Mouse (Mus musculus): ENCODE results near the gene Psmc1. TPM values are rescaled to one million over a fixed set of nuclear protein-coding genes. Genes with fewer than 3 reads are reported as not detected.

The Psmc1 gene
- 100 to 1,000 TPM; 141 to 147 TPM for total RNA-seq (2021)

GRCm38 (mm10) chr12:100109986-100110696, at the start of gene Psmc1:
TSS of gene Psmc1 (plus strand) at chr12:100110154.
- DNase-seq: peak; percentile 87 to 91
- intact Hi-C loops (cut with DNase I): loop anchor here (5.0 kb wide), 1 partner anchor 143 kb away; no protein-coding TSS in a partner anchor

- intact Hi-C loops (cut with DNase I): no loop called here
- no peak for DNase-seq
Observed at GRCm38 (mm10) chr12:100061071-100061470, 48.9 kb upstream of the Psmc1 start.

GRCm38 (mm10) chr12:100061826-100062225, 48.1 kb upstream of the Psmc1 start:
- intact Hi-C loops (cut with DNase I): no loop called here
- DNase-seq: peak in 1 of 2 experiments; percentile 19

- no peak for DNase-seq
Observed at GRCm38 (mm10) chr12:100062584-100062983, 47.4 kb upstream of the Psmc1 start.

GRCm38 (mm10) chr12:100065109-100065508, 44.8 kb upstream of the Psmc1 start:
- intact Hi-C loops (cut with DNase I): no loop called here
- no peak for DNase-seq

More at GRCm38 (mm10) chr12:100062584-100062983, 47.4 kb upstream of the Psmc1 start:
- intact Hi-C loops (cut with DNase I): no loop called here

GRCm38 (mm10) chr12:100067477-100067876, 42.5 kb upstream of the Psmc1 start:
- peak; percentile 32 to 33 for DNase-seq
- intact Hi-C loops (cut with DNase I): no loop called here

- DNase-seq: peak; percentile 18 to 36
- intact Hi-C loops (cut with DNase I): no loop called here
Observed at GRCm38 (mm10) chr12:100073201-100073672, 36.7 kb upstream of the Psmc1 start.

- intact Hi-C loops (cut with DNase I): no loop called here
- DNase-seq: no peak
Observed at GRCm38 (mm10) chr12:100075715-100076114, 34.2 kb upstream of the Psmc1 start.

GRCm38 (mm10) chr12:100079636-100080286, 30.2 kb upstream of the Psmc1 start:
- intact Hi-C loops (cut with DNase I): no loop called here
- peak; percentile 74 to 76 for DNase-seq

- DNase-seq: no peak
Observed at GRCm38 (mm10) chr12:100088026-100088425, 21.9 kb upstream of the Psmc1 start.

GRCm38 (mm10) chr12:100089265-100089664, 20.7 kb upstream of the Psmc1 start:
- DNase-seq: peak in 1 of 2 experiments; percentile 40
- intact Hi-C loops (cut with DNase I): no loop called here

More at GRCm38 (mm10) chr12:100088026-100088425, 21.9 kb upstream of the Psmc1 start:
- intact Hi-C loops (cut with DNase I): no loop called here

GRCm38 (mm10) chr12:100090750-100091149, 19.2 kb upstream of the Psmc1 start:
- no peak for DNase-seq
- intact Hi-C loops (cut with DNase I): no loop called here

GRCm38 (mm10) chr12:100093046-100093445, 16.9 kb upstream of the Psmc1 start:
- intact Hi-C loops (cut with DNase I): no loop called here
- DNase-seq: no peak

GRCm38 (mm10) chr12:100099971-100100706, 9.8 kb upstream of the Psmc1 start:
- DNase-seq: peak; percentile 43 to 47
- intact Hi-C loops (cut with DNase I): no loop called here

- no peak for DNase-seq
- intact Hi-C loops (cut with DNase I): no loop called here
Observed at GRCm38 (mm10) chr12:100100707-100101030, 9.3 kb upstream of the Psmc1 start.

- DNase-seq: no peak
- intact Hi-C loops (cut with DNase I): no loop called here
Observed at GRCm38 (mm10) chr12:100101651-100102050, 8.3 kb upstream of the Psmc1 start.

- intact Hi-C loops (cut with DNase I): no loop called here
- DNase-seq: no peak
Observed at GRCm38 (mm10) chr12:100104530-100104929, 5.4 kb upstream of the Psmc1 start.

- peak; percentile 79 to 88 for DNase-seq
- intact Hi-C loops (cut with DNase I): loop anchor here (1.0 to 5.0 kb wide), 4 partner anchors 139 to 1022 kb away; no protein-coding TSS in a partner anchor
Observed at GRCm38 (mm10) chr12:100106275-100106895, 3.6 kb upstream of the Psmc1 start.

- intact Hi-C loops (cut with DNase I): loop anchor here (2.0 to 5.0 kb wide), 2 partner anchors 140 to 207 kb away; no protein-coding TSS in a partner anchor
- no peak for DNase-seq
Observed at GRCm38 (mm10) chr12:100107436-100107835, 2.5 kb upstream of the Psmc1 start.

- intact Hi-C loops (cut with DNase I): no loop called here
- DNase-seq: no peak
Observed at GRCm38 (mm10) chr12:100115982-100116381, 6.0 kb downstream of the Psmc1 start.

Data from heart, postnatal 10 days (tissue).